Mouse (Mus musculus): ENCODE results near the gene Ptges3l. TPM values are rescaled to one million over a fixed set of nuclear protein-coding genes. Genes with fewer than 3 reads are reported as not detected.
A peak's percentile ranks its signal among the peaks of the same experiment; 100 is the strongest.
"Not testable (repeated sequence)": the region's sequence is repeated elsewhere in the genome, so short reads cannot be mapped to it uniquely, and the experiment has no call there.

Gene Ptges3l
- polyA plus RNA-seq, 1 experiment from 2014 or later: 2.0 TPM

- not testable (repeated sequence) for H3K36me3 ChIP-seq (ENCODE audit: control insufficient read depth, insufficient read depth); H3K4me2 ChIP-seq (ENCODE audit: low read depth, low read length); H3K4me3 ChIP-seq (ENCODE audit: low read depth, low read length); ATAC-seq (ENCODE audit: low read depth); H3K4me1 ChIP-seq (ENCODE audit: control insufficient read depth, low read depth, low read length); H3K27ac ChIP-seq (ENCODE audit: low read length); H3K27me3 ChIP-seq (ENCODE audit: control insufficient read depth, insufficient read depth, low read depth, low read length); H3K9me3 ChIP-seq (replicated peaks; ENCODE audit: control insufficient read depth, low read length); H3K9ac ChIP-seq (ENCODE audit: low read depth, low read length)
- WGBS (ENCODE audit: insufficient replicate concordance): 44% methylated on average over 3 of the region's 3 CpGs
These were observed 12.9 kb upstream of the Ptges3l start for GRCm38 (mm10) chr11:101438006-101438405.

DNA sequence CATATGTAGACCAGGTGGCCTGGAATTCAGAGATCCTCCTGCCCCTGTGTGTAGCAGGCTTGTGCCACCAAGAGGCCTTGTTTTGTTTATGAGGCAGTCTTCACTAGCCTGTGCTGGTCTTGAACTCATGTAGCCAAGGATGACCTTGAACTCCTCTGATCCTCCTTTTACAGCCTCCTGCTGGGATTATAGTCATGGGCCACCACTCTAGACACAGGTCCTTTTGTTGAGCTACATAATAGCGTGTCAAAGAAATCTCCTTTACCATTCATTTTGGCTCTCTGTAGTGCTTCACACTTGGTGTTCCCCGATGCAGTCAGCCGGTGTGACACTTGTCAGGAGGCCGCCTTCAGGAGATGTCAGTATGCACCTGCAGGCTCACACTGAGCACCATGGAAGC lies 11.8 kb upstream of the Ptges3l start:
- Histone ChIP-seq H3K4me2 (ENCODE audit: low read depth, low read length) (no peak overlapping the region), H3K27me3 (ENCODE audit: control insufficient read depth, insufficient read depth, low read depth, low read length) (no peaks in the 10 kb centered on the region), H3K36me3 (ENCODE audit: control insufficient read depth, insufficient read depth) (peaks cover 2% of the 10 kb centered on the region; the same call in 1 of the 2 replicates), H3K9ac (ENCODE audit: low read depth, low read length) (no peak overlapping the region), H3K4me3 (ENCODE audit: low read depth, low read length) (no peak overlapping the region), H3K27ac (ENCODE audit: low read length) (no peak overlapping the region), H3K9me3 (replicated peaks; ENCODE audit: control insufficient read depth, low read length) (no peaks in the 10 kb centered on the region), H3K4me1 (ENCODE audit: control insufficient read depth, low read depth, low read length) (no peaks in the 10 kb centered on the region; the same call in 1 of the 2 replicates)
- no peak for ATAC-seq (ENCODE audit: low read depth)
- 76% methylated on average over 4 of the region's 4 CpGs for WGBS (ENCODE audit: insufficient replicate concordance)

- H3K4me3 ChIP-seq (ENCODE audit: low read depth, low read length): no peak overlapping the region
- ATAC-seq (ENCODE audit: low read depth): no peak
- H3K9me3 ChIP-seq (replicated peaks; ENCODE audit: control insufficient read depth, low read length): no peaks in the 10 kb centered on the region
- no peaks in the 10 kb centered on the region for H3K4me1 ChIP-seq (ENCODE audit: control insufficient read depth, low read depth, low read length)
- peaks cover 4% of the 10 kb centered on the region; the same call in 1 of the 2 replicates for H3K36me3 ChIP-seq (ENCODE audit: control insufficient read depth, insufficient read depth)
- H3K4me2 ChIP-seq (ENCODE audit: low read depth, low read length): no peak overlapping the region
- H3K9ac ChIP-seq (ENCODE audit: low read depth, low read length): no peak overlapping the region
- 45% methylated on average over 4 of the region's 4 CpGs for WGBS (ENCODE audit: insufficient replicate concordance)
- H3K27me3 ChIP-seq (ENCODE audit: control insufficient read depth, insufficient read depth, low read depth, low read length): no peaks in the 10 kb centered on the region
- no peak overlapping the region for H3K27ac ChIP-seq (ENCODE audit: low read length)
These were observed 10.7 kb upstream of the Ptges3l start for GRCm38 (mm10) chr11:101435831-101436230.

GRCm38 (mm10) chr11:101433396-101433795 lies 8.3 kb upstream of the Ptges3l start:
- Histone ChIP-seq H3K9ac (ENCODE audit: low read depth, low read length) (no peak overlapping the region), H3K27me3 (ENCODE audit: control insufficient read depth, insufficient read depth, low read depth, low read length) (no peaks in the 10 kb centered on the region), H3K4me3 (ENCODE audit: low read depth, low read length) (no peak overlapping the region), H3K27ac (ENCODE audit: low read length) (no peak overlapping the region), H3K9me3 (replicated peaks; ENCODE audit: control insufficient read depth, low read length) (no peaks in the 10 kb centered on the region), H3K4me2 (ENCODE audit: low read depth, low read length) (no peak overlapping the region), H3K4me1 (ENCODE audit: control insufficient read depth, low read depth, low read length) (no peaks in the 10 kb centered on the region), H3K36me3 (ENCODE audit: control insufficient read depth, insufficient read depth) (peaks cover 13% of the 10 kb centered on the region)
- WGBS (ENCODE audit: insufficient replicate concordance): 87% methylated on average over 13 of the region's 13 CpGs
- ATAC-seq (ENCODE audit: low read depth): no peak

DNA sequence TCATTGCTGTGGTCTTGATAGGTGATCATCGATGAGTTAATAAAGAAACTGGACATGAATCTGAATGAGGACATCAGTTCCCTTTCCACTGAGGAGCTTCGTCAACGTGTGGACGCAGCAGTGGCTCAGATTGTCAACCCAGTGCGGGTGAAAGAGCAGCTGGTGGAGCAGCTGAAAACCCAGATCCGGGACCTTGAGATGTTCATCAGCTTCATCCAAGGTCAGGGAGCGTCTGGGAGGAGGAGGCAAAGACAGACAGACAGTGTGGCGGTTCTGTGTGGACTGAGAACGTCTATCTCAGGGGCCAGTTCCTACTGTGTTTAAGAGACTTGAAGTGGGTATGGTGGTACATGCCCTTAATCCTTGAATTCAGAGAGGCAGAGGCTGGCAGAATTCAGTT lies 6.2 kb upstream of the Ptges3l start:
- Histone ChIP-seq H3K9ac (ENCODE audit: low read depth, low read length) (no peak overlapping the region), H3K4me2 (ENCODE audit: low read depth, low read length) (no peak overlapping the region), H3K4me3 (ENCODE audit: low read depth, low read length) (no peak overlapping the region), H3K4me1 (ENCODE audit: control insufficient read depth, low read depth, low read length) (peaks cover 4% of the 10 kb centered on the region), H3K27me3 (ENCODE audit: control insufficient read depth, insufficient read depth, low read depth, low read length) (no peaks in the 10 kb centered on the region), H3K9me3 (replicated peaks; ENCODE audit: control insufficient read depth, low read length) (no peaks in the 10 kb centered on the region), H3K27ac (ENCODE audit: low read length) (no peak overlapping the region), H3K36me3 (ENCODE audit: control insufficient read depth, insufficient read depth) (peaks cover 13% of the 10 kb centered on the region)
- no peak for ATAC-seq (ENCODE audit: low read depth)
- WGBS (ENCODE audit: insufficient replicate concordance): 78% methylated on average over 9 of the region's 9 CpGs

DNA sequence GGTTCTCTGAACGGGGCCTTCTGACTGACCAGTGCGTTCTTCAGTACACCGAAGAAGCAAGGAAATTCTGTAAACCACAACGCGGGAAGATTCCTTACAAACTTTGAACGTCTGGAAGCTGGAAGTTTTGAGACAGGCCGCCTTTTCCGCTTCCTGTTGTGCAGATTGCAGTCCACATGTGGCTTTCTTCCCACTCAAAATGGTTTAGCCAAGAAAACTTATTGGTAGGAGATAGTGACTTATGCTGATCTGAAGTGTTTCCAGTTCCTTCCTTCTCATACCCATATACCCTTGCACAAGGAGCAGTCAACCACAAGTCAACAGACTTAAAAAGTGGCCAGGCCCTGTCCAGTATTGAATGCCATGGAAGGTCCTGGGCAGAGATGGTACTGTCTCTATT lies 1.0 kb upstream of the Ptges3l start:
- Histone ChIP-seq H3K36me3 (ENCODE audit: control insufficient read depth, insufficient read depth) (peaks cover 9% of the 10 kb centered on the region), H3K9me3 (replicated peaks; ENCODE audit: control insufficient read depth, low read length) (no peaks in the 10 kb centered on the region), H3K27me3 (ENCODE audit: control insufficient read depth, insufficient read depth, low read depth, low read length) (no peaks in the 10 kb centered on the region), H3K4me1 (ENCODE audit: control insufficient read depth, low read depth, low read length) (peaks cover 23% of the 10 kb centered on the region), H3K9ac (ENCODE audit: low read depth, low read length) (peak overlapping the region; percentile 21; the same call in 1 of the 2 replicates), H3K27ac (ENCODE audit: low read length) (no peak overlapping the region), H3K4me2 (ENCODE audit: low read depth, low read length) (peak overlapping the region; percentile 95), H3K4me3 (ENCODE audit: low read depth, low read length) (peak overlapping the region; percentile 95)
- WGBS (ENCODE audit: insufficient replicate concordance): 43% methylated on average over 8 of the region's 8 CpGs
- ATAC-seq (ENCODE audit: low read depth): no peak

DNA sequence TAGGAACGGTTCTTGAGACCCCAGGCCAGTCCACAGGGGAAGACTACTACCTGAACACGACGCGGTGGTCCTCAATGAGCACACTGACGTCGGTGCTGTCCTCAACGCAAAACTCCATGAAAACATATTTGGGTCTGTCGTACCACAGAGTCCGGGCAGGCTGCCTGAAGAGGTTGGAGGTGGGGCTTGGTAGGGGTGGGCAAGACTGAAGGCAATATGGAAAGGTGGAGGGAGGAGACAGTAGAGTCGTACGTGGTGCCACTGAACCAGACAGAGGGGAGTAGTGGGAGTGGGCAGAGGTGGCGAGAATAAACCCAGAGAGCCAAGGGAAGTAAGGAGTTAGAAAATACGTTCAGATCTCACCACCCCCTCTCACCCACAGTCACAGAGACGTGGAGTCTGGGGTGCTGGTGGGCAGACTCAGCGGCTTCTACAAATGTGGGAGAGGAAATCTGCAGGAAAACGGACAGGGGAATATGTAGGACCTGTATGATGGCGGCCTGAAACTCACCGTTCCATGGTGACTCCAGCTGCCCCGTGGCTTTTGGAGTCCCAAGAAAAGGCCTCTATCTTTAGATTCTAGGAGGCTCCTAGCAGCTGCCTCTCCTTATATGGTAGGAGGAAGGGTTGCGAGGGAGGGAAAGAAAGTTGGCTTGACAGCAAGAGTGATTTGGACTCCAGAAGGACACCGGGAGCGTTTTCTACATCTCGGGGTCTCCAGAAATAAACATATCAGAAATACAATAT lies 855 bp downstream of the Ptges3l start, which contains the start of gene Gm27029:
TSS of gene Gm27029 (minus strand) at position 692 of the 747 bp plus-strand sequence.
- H3K27ac ChIP-seq (ENCODE audit: low read length): peak within 1 kb of the TSS; percentile 80
- H3K4me2 ChIP-seq (ENCODE audit: low read depth, low read length): peak within 1 kb of the TSS; percentile 95
- H3K9me3 ChIP-seq (replicated peaks; ENCODE audit: control insufficient read depth, low read length): no peaks in the 10 kb centered on the region
- ATAC-seq (ENCODE audit: low read depth): no peak
- H3K4me1 ChIP-seq (ENCODE audit: control insufficient read depth, low read depth, low read length): peaks cover 23% of the 10 kb centered on the region
- 8% methylated on average over 23 of the region's 23 CpGs for WGBS (ENCODE audit: insufficient replicate concordance)
- peak within 1 kb of the TSS; percentile 85 for H3K9ac ChIP-seq (ENCODE audit: low read depth, low read length)
- H3K36me3 ChIP-seq (ENCODE audit: control insufficient read depth, insufficient read depth): no peaks in the 10 kb centered on the region
- no peaks in the 10 kb centered on the region for H3K27me3 ChIP-seq (ENCODE audit: control insufficient read depth, insufficient read depth, low read depth, low read length)
- peak within 1 kb of the TSS; percentile 95 for H3K4me3 ChIP-seq (ENCODE audit: low read depth, low read length)

DNA sequence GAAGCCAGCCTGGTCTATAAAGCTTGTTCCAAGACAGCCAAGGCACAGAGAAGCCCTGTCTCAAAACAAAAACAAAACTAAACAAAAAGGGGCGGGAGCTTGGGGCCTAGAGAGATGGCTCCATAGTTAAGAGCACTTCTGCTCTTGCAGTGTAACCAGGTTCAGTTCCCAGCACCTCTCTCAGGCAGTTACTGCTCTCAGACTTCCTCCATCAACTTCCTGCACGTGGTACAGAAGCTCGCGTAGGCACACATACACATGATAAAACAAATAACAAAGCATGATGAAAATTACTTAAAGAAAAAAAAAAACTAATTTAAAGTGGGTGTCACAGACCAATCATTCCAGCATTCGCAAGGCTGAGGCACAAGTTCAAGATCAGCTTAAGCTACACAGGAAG lies 5.0 kb downstream of the Ptges3l start:
- no peak overlapping the region for H3K27ac ChIP-seq (ENCODE audit: low read length)
- 61% methylated on average over 5 of the region's 5 CpGs for WGBS (ENCODE audit: insufficient replicate concordance)

DNA sequence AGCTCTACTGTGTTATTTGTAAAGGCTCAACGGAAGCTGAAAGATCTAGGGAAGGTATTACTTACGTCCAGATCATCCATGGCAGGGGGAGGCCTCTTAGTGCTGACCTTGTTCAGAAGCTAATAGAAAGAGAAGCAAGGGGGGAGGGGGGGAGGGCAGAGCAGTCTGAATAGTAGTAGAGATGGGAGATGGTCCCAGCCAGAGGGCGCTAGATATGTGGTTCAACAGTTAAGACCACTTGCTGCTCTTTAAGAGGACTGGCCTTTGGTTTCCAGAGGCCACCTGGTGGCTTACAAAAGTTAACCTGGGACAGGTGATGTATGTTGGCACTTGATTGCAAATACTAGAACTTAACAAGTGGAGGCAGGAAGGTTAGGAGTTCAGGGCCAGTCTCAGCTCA lies 5.5 kb downstream of the Ptges3l start:
- H3K27me3 ChIP-seq (ENCODE audit: control insufficient read depth, insufficient read depth, low read depth, low read length): no peaks in the 10 kb centered on the region
- H3K4me3 ChIP-seq (ENCODE audit: low read depth, low read length): no peak overlapping the region
- H3K27ac ChIP-seq (ENCODE audit: low read length): no peak overlapping the region
- no peaks in the 10 kb centered on the region for H3K36me3 ChIP-seq (ENCODE audit: control insufficient read depth, insufficient read depth)
- 42% methylated on average over 3 of the region's 3 CpGs for WGBS (ENCODE audit: insufficient replicate concordance)
- H3K4me1 ChIP-seq (ENCODE audit: control insufficient read depth, low read depth, low read length): peaks cover 16% of the 10 kb centered on the region
- ATAC-seq (ENCODE audit: low read depth): no peak
- H3K4me2 ChIP-seq (ENCODE audit: low read depth, low read length): no peak overlapping the region
- H3K9ac ChIP-seq (ENCODE audit: low read depth, low read length): no peak overlapping the region
- H3K9me3 ChIP-seq (replicated peaks; ENCODE audit: control insufficient read depth, low read length): no peaks in the 10 kb centered on the region

More for the DNA sequence above, 5.0 kb downstream of the Ptges3l start:
- peaks cover 18% of the 10 kb centered on the region for H3K4me1 ChIP-seq (ENCODE audit: control insufficient read depth, low read depth, low read length)
- no peak for ATAC-seq (ENCODE audit: low read depth)
- H3K4me3 ChIP-seq (ENCODE audit: low read depth, low read length): no peak overlapping the region
- no peak overlapping the region for H3K4me2 ChIP-seq (ENCODE audit: low read depth, low read length)
- H3K27me3 ChIP-seq (ENCODE audit: control insufficient read depth, insufficient read depth, low read depth, low read length): no peaks in the 10 kb centered on the region
- H3K9me3 ChIP-seq (replicated peaks; ENCODE audit: control insufficient read depth, low read length): no peaks in the 10 kb centered on the region
- no peaks in the 10 kb centered on the region for H3K36me3 ChIP-seq (ENCODE audit: control insufficient read depth, insufficient read depth)
- H3K9ac ChIP-seq (ENCODE audit: low read depth, low read length): no peak overlapping the region

Data from liver, embryonic 16.5 days (tissue).